Mouse (Mus musculus) heart, embryonic 11.5 days (tissue): Measurements from ENCODE around the gene Ear10. TPM values are rescaled to one million over a fixed set of nuclear protein-coding genes. Genes with fewer than 3 reads are reported as not detected.

Experiments
- polyA plus RNA-seq: library from polyadenylated mRNA; unstranded; fragments of >200 nt; fragmentation: Nextera tagmentation; extraction: Ambion mirVana; gene quantifications from 2 replicates; pipeline ENCODE4 v1.2.1, GENCODE M21; 2014

The Ear10 gene
- polyA plus RNA-seq, 1 experiment from 2014 or later: not detected

Other genes with a start within 250 kb of the Ear10 start
- gene Gm8165, start 246.4 kb downstream of the Ear10 start, polyA plus RNA-seq: not detected in 2 replicates
- 1.2 TPM in 2 replicates for gene Gm7324, start 225.7 kb downstream of the Ear10 start, polyA plus RNA-seq
- gene Gm16506, start 196.1 kb downstream of the Ear10 start, polyA plus RNA-seq: not detected in 2 replicates
- gene Gm6526, start 175.7 kb downstream of the Ear10 start, polyA plus RNA-seq: not detected in 2 replicates
- not detected in 2 replicates for gene Gm8180, start 138.8 kb downstream of the Ear10 start, polyA plus RNA-seq
- gene Ear1, start 48.0 kb downstream of the Ear10 start, polyA plus RNA-seq: not detected in 2 replicates
- gene Gm8113, start 1.8 kb upstream of the Ear10 start, polyA plus RNA-seq: 27.4 and 27.7 TPM in 2 replicates
- gene Ang5, start 33.5 kb upstream of the Ear10 start, polyA plus RNA-seq: not detected in 2 replicates
- not detected in 2 replicates for gene Ang6, start 78.7 kb upstream of the Ear10 start, polyA plus RNA-seq
- not detected in 2 replicates for gene Ear2, start 179.1 kb upstream of the Ear10 start, polyA plus RNA-seq
- not detected in 2 replicates for gene Gm3327, start 200.3 kb upstream of the Ear10 start, polyA plus RNA-seq